Mouse (Mus musculus): ENCODE results near the gene Nos1ap. TPM values are rescaled to one million over a fixed set of nuclear protein-coding genes. Genes with fewer than 3 reads are reported as not detected.

Gene Nos1ap
- polyA plus RNA-seq, 1 experiment from 2014 or later, result 26.0 TPM

GRCm38 (mm10) chr1:170457673-170458072 is 132.0 kb downstream of the Nos1ap start:
- H3K9ac ChIP-seq, result no peak overlapping the region
- 24% methylated on average over 4 of the region's 4 CpGs for WGBS
- H3K27me3 ChIP-seq (replicated peaks), result no peaks in the 10 kb centered on the region
- no peak overlapping the region for H3K4me3 ChIP-seq
- peaks cover 29% of the 10 kb centered on the region for H3K4me1 ChIP-seq (replicated peaks)
- ATAC-seq (ENCODE audit: insufficient number of reproducible peaks, low FRiP score), result no peak
- H3K27ac ChIP-seq (ENCODE audit: poor library complexity, severe bottlenecking), result 0 out of 2 replicates have a peak overlapping the region, but pooled peaks have one; percentile 1
- peaks cover 5% of the 10 kb centered on the region; the same call in 1 of the 2 replicates for H3K9me3 ChIP-seq (replicated peaks)
- peak overlapping the region; percentile 21; the same call in 1 of the 2 replicates for H3K4me2 ChIP-seq
- no peaks in the 10 kb centered on the region for H3K36me3 ChIP-seq

GRCm38 (mm10) chr1:170455910-170456700 is 133.6 kb downstream of the Nos1ap start:
- no peak for ATAC-seq (ENCODE audit: insufficient number of reproducible peaks, low FRiP score)

GRCm38 (mm10) chr1:170455387-170455786 is 134.3 kb downstream of the Nos1ap start:
- no peak overlapping the region for H3K4me2 ChIP-seq
- no peak overlapping the region for H3K27ac ChIP-seq (ENCODE audit: poor library complexity, severe bottlenecking)
- no peaks in the 10 kb centered on the region for H3K27me3 ChIP-seq (replicated peaks)
- peaks cover 29% of the 10 kb centered on the region for H3K4me1 ChIP-seq (replicated peaks)
- WGBS, result 80% methylated on average over 3 of the region's 3 CpGs
- no peak overlapping the region for H3K4me3 ChIP-seq
- H3K9me3 ChIP-seq (replicated peaks), result peaks cover 5% of the 10 kb centered on the region; the same call in 1 of the 2 replicates
- no peak overlapping the region for H3K9ac ChIP-seq
- ATAC-seq (ENCODE audit: insufficient number of reproducible peaks, low FRiP score), result no peak
- no peaks in the 10 kb centered on the region for H3K36me3 ChIP-seq

More at GRCm38 (mm10) chr1:170455910-170456700, 133.6 kb downstream of the Nos1ap start:
- Histone ChIP-seq H3K9ac (no peak overlapping the region), H3K4me2 (no peak overlapping the region), H3K9me3 (replicated peaks) (peaks cover 5% of the 10 kb centered on the region; the same call in 1 of the 2 replicates), H3K27me3 (replicated peaks) (no peaks in the 10 kb centered on the region), H3K4me1 (replicated peaks) (peaks cover 29% of the 10 kb centered on the region), H3K36me3 (no peaks in the 10 kb centered on the region), H3K27ac (ENCODE audit: poor library complexity, severe bottlenecking) (no peak overlapping the region), H3K4me3 (no peak overlapping the region)
- 89% methylated on average over 14 of the region's 14 CpGs for WGBS

- Histone ChIP-seq H3K4me1 (replicated peaks) (peaks cover 28% of the 10 kb centered on the region), H3K27ac (ENCODE audit: poor library complexity, severe bottlenecking) (no peak overlapping the region), H3K27me3 (replicated peaks) (no peaks in the 10 kb centered on the region), H3K9ac (no peak overlapping the region), H3K4me3 (no peak overlapping the region), H3K9me3 (replicated peaks) (peaks cover 5% of the 10 kb centered on the region; the same call in 1 of the 2 replicates), H3K36me3 (no peaks in the 10 kb centered on the region), H3K4me2 (no peak overlapping the region)
- no peak for ATAC-seq (ENCODE audit: insufficient number of reproducible peaks, low FRiP score)
- WGBS, result 55% methylated on average over 3 of the region's 3 CpGs
These were observed 136.2 kb downstream of the Nos1ap start for GRCm38 (mm10) chr1:170453455-170453854.

GRCm38 (mm10) chr1:170448244-170448643 is 141.4 kb downstream of the Nos1ap start:
- H3K4me3 ChIP-seq, result no peak overlapping the region
- H3K9ac ChIP-seq, result no peak overlapping the region
- H3K36me3 ChIP-seq, result no peaks in the 10 kb centered on the region
- no peaks in the 10 kb centered on the region for H3K9me3 ChIP-seq (replicated peaks)
- no peaks in the 10 kb centered on the region for H3K27me3 ChIP-seq (replicated peaks)
- peaks cover 27% of the 10 kb centered on the region for H3K4me1 ChIP-seq (replicated peaks)
- ATAC-seq (ENCODE audit: insufficient number of reproducible peaks, low FRiP score), result no peak
- H3K4me2 ChIP-seq, result no peak overlapping the region
- WGBS, result 44% methylated on average over 2 of the region's 2 CpGs
- H3K27ac ChIP-seq (ENCODE audit: poor library complexity, severe bottlenecking), result no peak overlapping the region

- H3K36me3 ChIP-seq, result no peaks in the 10 kb centered on the region
- no peak overlapping the region for H3K9ac ChIP-seq
- no peaks in the 10 kb centered on the region for H3K27me3 ChIP-seq (replicated peaks)
- peaks cover 24% of the 10 kb centered on the region for H3K4me1 ChIP-seq (replicated peaks)
- ATAC-seq (ENCODE audit: insufficient number of reproducible peaks, low FRiP score), result no peak
- H3K9me3 ChIP-seq (replicated peaks), result no peaks in the 10 kb centered on the region
- no peak overlapping the region for H3K4me3 ChIP-seq
- H3K4me2 ChIP-seq, result no peak overlapping the region
- H3K27ac ChIP-seq (ENCODE audit: poor library complexity, severe bottlenecking), result no peak overlapping the region
- WGBS, result 52% methylated on average over 3 of the region's 3 CpGs
These were observed 144.2 kb downstream of the Nos1ap start for GRCm38 (mm10) chr1:170445458-170445857.

- Histone ChIP-seq H3K4me2 (no peak overlapping the region), H3K27ac (ENCODE audit: poor library complexity, severe bottlenecking) (no peak overlapping the region), H3K9me3 (replicated peaks) (no peaks in the 10 kb centered on the region), H3K4me3 (no peak overlapping the region), H3K27me3 (replicated peaks) (no peaks in the 10 kb centered on the region), H3K4me1 (replicated peaks) (peaks cover 25% of the 10 kb centered on the region), H3K36me3 (no peaks in the 10 kb centered on the region), H3K9ac (no peak overlapping the region)
- 77% methylated on average over 10 of the region's 10 CpGs for WGBS
- no peak for ATAC-seq (ENCODE audit: insufficient number of reproducible peaks, low FRiP score)
These were observed 149.3 kb downstream of the Nos1ap start for GRCm38 (mm10) chr1:170440367-170440766.

- 50% methylated on average over 7 of the region's 7 CpGs for WGBS
- ATAC-seq (ENCODE audit: insufficient number of reproducible peaks, low FRiP score), result no peak
- peak overlapping the region; percentile 1; the same call in 1 of the 2 replicates for H3K27ac ChIP-seq (ENCODE audit: poor library complexity, severe bottlenecking)
- H3K4me3 ChIP-seq, result no peak overlapping the region
- H3K36me3 ChIP-seq, result no peaks in the 10 kb centered on the region
- no peaks in the 10 kb centered on the region for H3K27me3 ChIP-seq (replicated peaks)
- no peak overlapping the region for H3K4me2 ChIP-seq
- H3K9ac ChIP-seq, result no peak overlapping the region
- H3K9me3 ChIP-seq (replicated peaks), result no peaks in the 10 kb centered on the region
- H3K4me1 ChIP-seq (replicated peaks), result peaks cover 35% of the 10 kb centered on the region
These were observed 151.1 kb downstream of the Nos1ap start for GRCm38 (mm10) chr1:170438471-170439151.

- Histone ChIP-seq H3K9me3 (replicated peaks) (no peaks in the 10 kb centered on the region), H3K4me2 (no peak overlapping the region), H3K27me3 (replicated peaks) (no peaks in the 10 kb centered on the region), H3K4me3 (no peak overlapping the region), H3K9ac (no peak overlapping the region), H3K27ac (ENCODE audit: poor library complexity, severe bottlenecking) (no peak overlapping the region), H3K36me3 (no peaks in the 10 kb centered on the region), H3K4me1 (replicated peaks) (peaks cover 44% of the 10 kb centered on the region)
- ATAC-seq (ENCODE audit: insufficient number of reproducible peaks, low FRiP score), result no peak
- WGBS, result 90% methylated on average over 4 of the region's 4 CpGs
These were observed 155.5 kb downstream of the Nos1ap start for GRCm38 (mm10) chr1:170434146-170434545.

- no peak overlapping the region for H3K27ac ChIP-seq (ENCODE audit: poor library complexity, severe bottlenecking)
- ATAC-seq (ENCODE audit: insufficient number of reproducible peaks, low FRiP score), result no peak
- no peak overlapping the region for H3K4me3 ChIP-seq
- H3K36me3 ChIP-seq, result no peaks in the 10 kb centered on the region
- peaks cover 39% of the 10 kb centered on the region for H3K4me1 ChIP-seq (replicated peaks)
- no peaks in the 10 kb centered on the region for H3K27me3 ChIP-seq (replicated peaks)
- no peak overlapping the region for H3K4me2 ChIP-seq
- H3K9ac ChIP-seq, result no peak overlapping the region
- H3K9me3 ChIP-seq (replicated peaks), result no peaks in the 10 kb centered on the region
These were observed 156.0 kb downstream of the Nos1ap start for GRCm38 (mm10) chr1:170433661-170434060.

- peaks cover 36% of the 10 kb centered on the region for H3K4me1 ChIP-seq (replicated peaks)
- no peak overlapping the region for H3K4me2 ChIP-seq
- H3K9me3 ChIP-seq (replicated peaks), result no peaks in the 10 kb centered on the region
- no peak overlapping the region for H3K4me3 ChIP-seq
- WGBS, result 85% methylated on average over 5 of the region's 5 CpGs
- H3K36me3 ChIP-seq, result no peaks in the 10 kb centered on the region
- H3K27me3 ChIP-seq (replicated peaks), result no peaks in the 10 kb centered on the region
- H3K27ac ChIP-seq (ENCODE audit: poor library complexity, severe bottlenecking), result no peak overlapping the region
- H3K9ac ChIP-seq, result no peak overlapping the region
- ATAC-seq (ENCODE audit: insufficient number of reproducible peaks, low FRiP score), result no peak
These were observed 157.4 kb downstream of the Nos1ap start for GRCm38 (mm10) chr1:170432288-170432687.

Measured in heart, embryonic 12.5 days (tissue).